Mouse (Mus musculus) ZHBTc4 (cell line): ENCODE measurements around the gene Secisbp2l.

ENCODE experiments used
- DNase-seq: peaks from one replicate; pipeline ENCODE4 v3.0.0-alpha.2; 2011; ENCODE audit warnings: low read depth, low spot score

Secisbp2l gene

DNA sequence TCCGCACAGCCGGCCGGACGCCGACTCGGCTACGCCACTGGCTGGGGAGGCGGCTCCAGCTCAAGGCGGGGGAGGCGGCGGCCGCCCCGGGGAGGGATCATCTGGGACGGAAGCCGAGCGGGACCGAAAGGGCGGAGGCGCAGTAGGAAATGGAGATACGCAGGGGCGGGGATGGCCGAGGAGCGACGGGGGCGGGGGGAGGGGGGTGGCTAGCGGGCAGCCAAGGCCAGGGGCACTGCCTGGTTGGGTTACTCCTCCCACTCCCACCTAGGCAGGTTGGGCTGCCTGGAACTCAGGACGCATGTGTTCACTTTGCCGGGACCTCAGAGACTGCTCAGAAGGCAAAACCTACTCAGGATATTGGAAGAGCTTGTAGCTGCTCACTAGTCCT is at the start of gene Secisbp2l:
Gene Secisbp2l, minus strand, starts transcription at position 152 of the 391 bp plus-strand sequence.
- peak; percentile 92 for DNase-seq

GRCm38 (mm10) chr2:125829924-125830323 is 47.3 kb upstream of the Secisbp2l start:
- no peak for DNase-seq

- no peak for DNase-seq
Observed at GRCm38 (mm10) chr2:125827898-125828297, 45.2 kb upstream of the Secisbp2l start.

DNA sequence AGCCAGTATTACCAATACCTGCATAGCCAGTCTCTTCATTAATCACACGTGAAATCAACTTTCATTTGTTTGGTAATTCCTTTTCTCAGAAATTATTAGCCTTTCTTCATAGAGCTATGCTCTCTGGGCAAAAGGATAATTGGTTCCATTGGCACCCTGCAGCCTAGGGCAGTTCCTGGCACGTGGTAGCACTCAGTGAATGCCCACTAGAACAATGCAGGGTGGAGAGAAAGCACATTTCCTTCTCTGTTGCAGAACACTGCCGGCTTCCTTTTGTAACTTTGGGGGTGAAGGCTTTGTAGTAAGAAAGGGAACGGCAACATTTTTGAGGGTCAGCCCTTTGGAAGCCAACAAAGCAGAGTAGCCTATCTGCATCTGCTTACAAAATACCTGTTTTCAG is 43.5 kb upstream of the Secisbp2l start:
- DNase-seq = no peak

- no peak for DNase-seq
Observed at GRCm38 (mm10) chr2:125820397-125820796, 37.7 kb upstream of the Secisbp2l start.

DNA sequence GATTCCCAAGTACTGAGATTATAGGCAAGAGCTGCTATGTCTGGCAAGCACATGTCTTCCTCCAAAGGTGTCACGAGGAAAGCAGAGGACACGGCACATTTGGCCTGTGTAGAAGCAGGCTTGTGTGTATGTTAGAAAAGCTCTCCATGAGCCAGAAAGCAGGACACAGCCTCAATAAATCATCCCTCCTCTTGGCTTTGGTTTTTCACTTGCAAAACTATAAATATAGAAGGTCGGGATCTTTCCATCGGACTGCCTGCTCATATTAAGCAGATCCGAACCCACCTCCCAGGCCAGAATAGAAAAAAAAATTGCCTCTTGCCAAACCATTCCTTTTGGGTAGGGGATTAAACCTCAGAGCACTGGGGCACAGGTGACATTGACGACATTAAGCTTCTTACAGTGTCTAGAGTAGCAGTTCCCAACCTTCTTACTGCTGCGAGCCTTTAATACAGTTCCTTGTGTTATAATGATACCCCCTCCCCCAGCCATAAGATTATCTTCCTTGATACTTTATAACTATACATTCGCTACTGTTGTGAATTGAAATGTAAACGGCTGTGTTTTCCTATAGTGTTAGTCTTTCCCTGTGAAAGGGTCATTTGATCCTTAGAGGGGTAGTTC is 31.4 kb upstream of the Secisbp2l start:
- no peak for DNase-seq

GRCm38 (mm10) chr2:125811332-125811731 is 28.7 kb upstream of the Secisbp2l start:
- DNase-seq = no peak

DNA sequence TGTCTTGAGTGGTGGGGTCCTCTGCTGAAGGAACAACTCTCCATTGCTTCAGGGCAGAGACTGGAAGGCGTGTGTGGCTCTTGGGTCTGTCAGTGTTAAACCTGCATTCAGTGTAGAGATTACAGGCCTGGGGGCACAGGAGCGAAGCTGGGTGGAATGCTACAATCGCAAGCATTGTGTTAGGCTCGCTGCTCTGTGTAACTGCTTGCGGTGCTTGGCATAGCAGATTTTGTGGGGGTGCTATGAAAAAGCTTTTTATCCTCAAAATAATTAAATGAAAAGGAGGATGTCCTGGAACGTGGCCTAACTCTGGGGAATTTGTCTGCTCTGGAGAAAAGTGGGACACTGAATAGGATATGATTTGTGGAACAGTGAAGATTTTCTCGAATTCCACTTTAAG is 26.9 kb upstream of the Secisbp2l start:
- DNase-seq = no peak

DNA sequence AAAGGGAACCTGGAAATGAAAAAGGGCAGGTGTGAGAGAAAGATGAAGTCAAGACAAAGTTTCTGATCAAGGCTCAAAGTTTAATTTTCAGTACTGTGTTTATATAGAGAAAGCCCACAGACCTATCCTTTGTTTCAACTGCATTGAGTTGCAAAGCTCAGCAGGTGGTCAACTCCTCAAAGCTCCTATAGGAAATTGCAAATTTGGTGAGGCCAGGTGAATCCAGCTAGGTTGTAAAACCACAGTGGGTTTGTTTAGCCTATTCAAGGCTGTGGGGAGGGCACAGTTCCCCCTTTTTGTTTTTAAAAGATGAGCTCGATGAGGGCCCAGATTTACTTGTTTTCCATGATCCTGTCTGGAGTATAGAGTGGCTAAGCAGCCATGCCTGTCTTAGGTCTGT is 23.2 kb upstream of the Secisbp2l start:
- DNase-seq = peak; percentile 51

GRCm38 (mm10) chr2:125801947-125802346 is 19.3 kb upstream of the Secisbp2l start:
- no peak for DNase-seq

- peak; percentile 28 for DNase-seq
Observed at GRCm38 (mm10) chr2:125801038-125801437, 18.4 kb upstream of the Secisbp2l start.

DNA sequence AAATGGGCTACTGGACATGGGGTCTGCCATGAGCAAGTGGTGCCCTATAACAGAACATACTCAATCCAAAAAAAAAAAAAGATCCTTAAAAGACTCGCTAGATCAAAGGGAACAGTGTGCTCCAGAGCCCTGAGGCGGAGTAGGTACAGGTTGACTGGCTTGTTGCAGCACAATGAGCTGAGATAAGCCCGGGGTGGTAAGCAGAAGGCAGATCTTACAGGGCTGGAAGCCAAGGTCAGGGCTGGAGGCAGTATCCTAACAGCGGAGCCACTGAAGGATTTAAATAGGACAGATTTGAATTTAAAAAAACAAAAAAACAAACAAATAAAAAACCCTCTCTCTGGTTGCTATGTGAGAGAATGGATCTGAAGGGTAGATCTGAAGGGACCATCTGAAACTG is 17.8 kb upstream of the Secisbp2l start:
- DNase-seq = peak; percentile 23

DNA sequence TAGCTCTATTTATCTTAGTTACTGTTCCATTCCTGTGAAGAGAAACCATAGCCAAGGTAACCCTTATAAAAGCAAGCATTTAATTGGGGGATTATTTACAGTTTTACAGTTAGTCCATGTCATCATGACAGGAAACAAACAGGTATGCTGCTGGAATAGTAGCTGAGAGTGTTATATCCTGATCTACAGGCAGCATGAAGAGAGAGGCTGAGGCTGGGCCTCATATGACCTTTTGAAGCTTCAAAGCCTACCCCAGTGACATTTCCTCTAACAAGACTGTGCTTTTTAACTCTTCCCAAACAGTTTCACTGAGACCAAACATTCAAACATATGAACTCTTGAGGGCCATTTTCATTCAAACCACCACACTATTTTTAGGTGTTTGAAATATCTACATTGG is 15.2 kb upstream of the Secisbp2l start:
- no peak for DNase-seq

GRCm38 (mm10) chr2:125795118-125795517 is 12.4 kb upstream of the Secisbp2l start:
- no peak for DNase-seq

GRCm38 (mm10) chr2:125794166-125794565 is 11.5 kb upstream of the Secisbp2l start:
- no peak for DNase-seq

- no peak for DNase-seq
Observed at GRCm38 (mm10) chr2:125792879-125793261, 10.2 kb upstream of the Secisbp2l start.

GRCm38 (mm10) chr2:125792144-125792878 is 9.6 kb upstream of the Secisbp2l start:
- no peak for DNase-seq

DNA sequence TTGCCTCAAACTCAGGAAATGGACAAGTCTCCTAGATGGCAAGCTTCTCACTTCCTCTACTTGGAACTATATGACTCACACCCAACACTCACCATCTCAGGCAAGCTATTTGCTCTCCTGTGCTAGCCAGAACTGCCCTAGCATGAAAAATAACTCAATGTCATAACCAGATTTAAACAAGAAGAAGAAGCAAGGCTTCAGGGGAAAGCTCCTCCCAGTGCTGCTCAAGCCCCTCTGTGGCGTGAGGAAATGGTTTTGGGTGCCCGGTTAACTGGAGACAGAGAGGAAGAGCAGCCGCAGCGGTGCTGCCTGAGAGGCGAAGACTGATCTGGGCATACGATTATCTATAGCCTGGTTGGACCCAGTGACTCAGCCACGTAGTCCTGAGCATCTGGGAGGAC is 8.8 kb upstream of the Secisbp2l start:
- DNase-seq = no peak

DNA sequence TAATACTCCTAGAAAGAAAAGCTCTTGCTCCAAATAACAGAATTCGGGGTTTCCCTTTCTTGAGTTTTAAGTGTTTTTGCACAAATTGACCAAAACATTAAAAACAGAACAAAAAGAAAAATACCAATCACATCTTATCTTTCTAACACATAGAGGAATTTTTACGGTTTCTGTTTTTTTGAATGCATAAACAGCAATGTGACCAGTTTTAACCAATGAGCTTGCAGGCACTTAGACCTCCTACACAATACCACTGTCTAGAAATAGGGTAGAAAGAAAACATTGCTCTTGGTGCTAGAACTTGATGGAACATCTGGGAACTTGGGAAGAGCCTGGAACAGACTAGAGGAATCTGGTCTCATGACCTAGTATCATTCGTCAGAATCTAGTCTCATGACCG is 7.6 kb upstream of the Secisbp2l start:
- DNase-seq = no peak

- DNase-seq = no peak
Observed at GRCm38 (mm10) chr2:125789265-125789664, 6.6 kb upstream of the Secisbp2l start.

GRCm38 (mm10) chr2:125788785-125789184 is 6.1 kb upstream of the Secisbp2l start:
- DNase-seq = no peak

- DNase-seq = no peak
Observed at GRCm38 (mm10) chr2:125788351-125788750, 5.7 kb upstream of the Secisbp2l start.

- no peak for DNase-seq
Observed at GRCm38 (mm10) chr2:125785021-125785420, 2.4 kb upstream of the Secisbp2l start.
